Mouse (Mus musculus) forelimb bud, embryonic 11.5 days (tissue): ENCODE results near the gene Nrgn.

Experiments
- DNase-seq: peaks from one replicate; pipeline ENCODE4 v3.0.0-alpha.2; 2012; ENCODE audit warnings: low read depth, low spot score

The Nrgn gene

DNA sequence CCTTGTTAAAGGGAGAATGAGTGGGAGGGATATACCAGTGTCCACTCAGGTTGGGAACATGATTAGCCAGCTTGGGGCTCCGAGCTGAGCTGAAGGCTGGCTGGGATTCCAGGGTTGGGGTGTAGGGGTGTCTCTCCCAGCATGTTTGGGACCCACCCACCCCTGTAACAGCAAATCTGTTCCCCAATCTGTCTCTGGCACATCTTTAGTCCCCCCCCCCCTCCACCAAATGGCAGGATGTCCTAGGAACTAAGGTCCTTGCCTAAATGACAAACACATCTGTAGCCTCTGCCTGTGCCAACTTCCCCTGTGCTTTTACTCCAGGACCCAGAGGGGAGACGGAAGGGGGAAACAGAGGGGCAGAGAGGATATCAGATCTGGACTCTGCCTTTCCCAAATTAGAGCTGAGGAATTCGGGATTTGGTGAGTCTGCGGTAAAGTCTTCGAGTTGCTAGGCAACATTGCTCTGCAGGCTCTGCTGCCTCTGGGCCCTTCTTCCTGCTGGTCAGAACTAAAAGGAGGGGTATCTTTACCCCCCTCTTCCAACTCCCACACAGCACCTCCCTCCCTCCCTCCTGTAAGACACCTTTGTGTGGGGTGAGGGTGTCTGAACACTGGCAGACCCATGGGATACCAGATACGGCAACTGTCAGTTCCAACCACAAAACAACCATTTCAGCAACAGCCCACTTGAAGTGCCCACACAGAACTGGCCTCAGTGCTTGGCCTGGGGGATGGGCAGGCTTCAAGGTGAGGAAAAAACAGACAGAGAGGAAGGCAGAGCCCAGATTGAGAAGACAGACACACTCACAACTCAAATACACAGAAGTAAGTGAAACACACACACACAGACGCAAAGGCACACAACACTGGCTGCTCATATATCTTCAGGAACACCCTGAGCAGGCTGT is 2.4 kb upstream of the Nrgn start, which contains the start of gene Siae:
Gene Siae (plus strand): TSS at position 861 of the 911 bp plus-strand sequence.
- DNase-seq: no peak

DNA sequence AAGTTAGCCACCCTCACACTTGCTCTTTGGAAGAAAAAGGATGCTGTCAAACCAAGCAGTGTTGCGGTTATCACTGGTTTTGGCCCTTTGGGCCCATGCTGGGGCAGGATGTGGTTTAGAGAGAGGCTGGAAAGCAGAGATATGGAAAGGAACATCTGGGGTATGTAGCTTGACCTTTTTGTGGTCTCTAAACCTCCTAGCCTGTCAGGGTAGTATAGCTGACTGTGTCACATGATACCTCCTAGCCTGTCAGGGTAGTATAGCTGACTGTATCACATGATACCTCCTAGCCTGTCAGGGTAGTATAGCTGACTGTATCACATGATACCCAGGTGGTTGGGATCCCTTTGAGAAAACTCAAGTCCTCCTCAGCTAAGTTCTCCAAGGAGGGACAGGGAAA is 1.6 kb upstream of the Nrgn start:
- DNase-seq: no peak

DNA sequence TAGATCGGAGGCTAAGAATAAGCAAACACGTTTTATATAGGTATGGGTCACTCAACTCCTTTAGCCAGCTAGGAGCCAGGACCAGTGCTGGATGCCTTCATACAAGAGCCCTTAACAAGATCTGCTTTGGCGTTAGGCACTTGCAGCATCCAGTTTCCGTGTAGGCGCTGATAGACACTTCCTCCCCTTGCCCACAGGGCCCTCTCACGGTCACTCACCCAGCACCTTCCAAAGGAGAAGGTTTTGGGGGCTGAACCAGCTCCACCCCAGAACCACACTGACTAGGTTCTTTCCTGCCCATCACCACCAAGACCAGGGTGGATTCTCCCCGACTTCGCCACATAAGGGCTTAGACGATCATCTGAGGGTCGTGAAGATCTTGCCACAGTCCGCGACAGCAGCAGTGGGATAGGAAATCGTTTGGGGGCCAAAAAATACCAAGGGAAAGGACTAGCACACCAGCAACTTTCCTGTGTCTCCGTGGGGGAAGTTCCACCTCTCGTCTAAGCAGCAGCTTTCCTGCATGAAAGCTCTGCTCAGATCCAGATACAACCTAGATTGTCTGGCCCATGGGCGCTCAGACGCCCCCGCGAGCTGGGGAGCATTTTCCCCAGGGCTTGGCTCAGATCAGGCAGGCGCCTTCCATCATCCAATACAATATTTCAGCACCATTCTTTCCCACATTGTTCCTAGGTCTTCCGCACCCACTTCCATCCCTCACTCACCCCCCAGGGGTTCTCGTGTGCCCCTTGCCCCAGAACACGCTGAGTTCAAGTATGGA is 763 bp downstream of the Nrgn start:
- DNase-seq: no peak

DNA sequence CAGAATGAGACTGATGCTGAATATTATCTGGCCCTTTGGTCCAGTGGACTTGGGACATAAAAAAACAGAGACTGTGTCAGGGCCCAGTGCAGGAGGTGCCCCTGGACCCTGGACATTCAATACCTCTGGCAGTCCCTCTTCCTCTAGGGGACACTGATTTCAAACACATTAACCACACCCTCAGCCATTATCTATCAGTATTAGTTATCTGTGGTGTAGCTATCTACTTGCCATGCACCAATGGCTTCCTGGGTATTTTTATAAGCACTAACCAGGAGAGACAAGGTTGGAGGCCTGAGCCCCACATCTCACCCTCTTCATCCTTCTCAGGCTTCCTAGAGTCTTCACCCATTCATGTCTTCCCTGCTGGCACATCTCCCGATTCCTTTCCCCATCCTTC is 2.3 kb downstream of the Nrgn start:
- DNase-seq: no peak

DNA sequence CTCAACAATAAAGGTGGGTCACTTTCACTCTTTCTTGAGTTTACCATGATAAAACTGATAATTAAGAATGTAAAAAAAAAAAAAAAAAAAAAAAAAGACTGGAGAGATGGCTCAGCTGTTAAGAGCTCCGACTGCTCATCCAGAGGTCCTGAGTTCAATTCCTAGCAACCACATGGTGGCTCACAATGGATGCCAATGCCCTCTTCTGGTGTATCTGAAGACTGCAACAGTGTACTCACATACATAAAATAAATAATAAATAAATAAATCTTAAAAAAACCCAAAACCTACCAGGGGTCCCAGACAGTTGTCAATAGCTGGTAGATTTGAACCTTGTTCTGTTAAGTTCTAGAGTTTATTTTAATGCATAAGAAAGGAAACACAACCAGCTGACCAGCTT is 5.8 kb downstream of the Nrgn start:
- no peak for DNase-seq

DNA sequence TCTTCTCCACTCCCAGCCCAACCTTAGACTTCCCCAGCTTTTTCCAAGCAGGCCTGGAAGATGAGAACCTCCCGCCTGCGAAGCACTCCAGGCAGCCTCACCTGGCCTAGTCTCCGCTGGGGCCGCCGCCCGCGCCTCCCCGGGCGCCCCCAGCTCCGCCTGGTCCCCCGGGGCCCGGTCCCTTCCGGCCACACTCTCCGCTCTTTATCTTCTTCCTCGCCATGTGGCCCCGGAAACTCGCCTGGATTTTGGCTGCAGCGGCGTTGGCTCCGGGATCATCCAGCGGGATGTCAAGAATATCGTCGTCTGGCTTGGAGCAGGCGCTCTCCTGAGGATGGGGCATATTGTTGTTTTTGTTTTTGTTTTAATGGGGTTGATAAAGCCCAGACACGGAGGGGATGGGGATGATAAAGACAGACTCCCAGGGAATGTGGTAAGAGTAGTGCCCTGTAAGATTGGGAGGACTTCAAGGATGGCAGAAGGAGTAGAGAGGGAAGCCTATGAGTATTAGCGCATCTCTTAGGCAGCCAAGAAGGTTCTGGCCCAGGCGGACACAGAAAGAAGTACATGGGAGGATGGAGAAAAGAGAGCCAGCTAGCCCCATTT is 6.8 kb downstream of the Nrgn start:
- DNase-seq: no peak

DNA sequence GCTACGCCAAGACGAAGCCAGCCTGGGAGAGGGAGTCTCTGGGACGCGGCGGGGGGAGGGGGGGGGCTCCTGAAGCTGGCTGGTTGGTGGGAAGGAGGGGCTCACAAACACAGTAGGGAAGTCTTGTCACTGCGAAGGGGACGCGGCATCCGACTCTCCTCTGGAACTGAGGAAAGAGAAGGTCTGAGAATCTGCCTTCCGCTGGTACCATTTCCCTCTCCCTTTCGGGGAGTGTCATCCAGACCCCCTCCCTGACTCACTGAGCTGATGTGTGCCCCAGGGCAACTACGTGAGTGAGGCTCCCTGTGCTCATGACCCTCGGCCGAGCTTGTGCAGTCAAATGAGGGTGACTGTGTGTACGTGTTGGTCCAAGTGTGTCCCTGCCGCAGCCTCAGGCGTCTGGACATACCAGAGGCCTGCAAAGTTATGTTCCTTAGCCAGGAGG is 7.5 kb downstream of the Nrgn start:
- DNase-seq: no peak

DNA sequence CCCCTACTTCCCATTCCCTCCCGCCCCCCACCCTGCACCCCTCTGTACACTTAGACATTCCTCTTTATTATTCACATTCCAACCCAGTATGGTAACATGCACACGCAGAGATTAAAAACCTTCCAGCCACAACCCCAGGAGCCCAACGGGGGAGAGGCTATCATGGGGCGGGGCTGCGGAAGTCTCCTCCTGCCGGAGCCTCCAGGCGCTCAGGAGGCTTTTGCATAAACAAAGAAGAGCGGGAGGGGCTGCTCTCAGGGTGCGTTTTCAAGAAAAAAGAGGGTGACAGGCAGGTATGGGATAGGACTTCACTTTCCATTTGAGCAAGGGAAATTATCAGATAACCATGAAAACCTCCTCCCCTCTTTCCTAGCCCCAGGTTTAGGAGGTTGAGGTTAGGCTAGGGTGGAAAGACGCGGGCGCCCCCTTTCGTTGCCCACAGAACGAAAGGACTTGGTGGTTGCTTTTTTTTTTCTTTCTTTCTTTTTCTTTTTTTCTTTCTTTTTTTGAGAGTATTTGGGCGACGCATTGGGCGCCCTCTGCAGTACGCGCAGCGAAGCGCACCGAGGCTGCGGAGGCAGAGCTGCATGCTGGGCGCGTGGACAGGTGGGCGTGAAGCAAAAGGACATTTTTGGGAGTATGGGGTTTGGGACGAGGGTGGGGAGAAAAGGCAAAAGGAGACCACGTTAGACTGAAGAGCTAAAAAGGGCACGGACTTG is 8.1 kb downstream of the Nrgn start:
- peak; percentile 68 for DNase-seq

DNA sequence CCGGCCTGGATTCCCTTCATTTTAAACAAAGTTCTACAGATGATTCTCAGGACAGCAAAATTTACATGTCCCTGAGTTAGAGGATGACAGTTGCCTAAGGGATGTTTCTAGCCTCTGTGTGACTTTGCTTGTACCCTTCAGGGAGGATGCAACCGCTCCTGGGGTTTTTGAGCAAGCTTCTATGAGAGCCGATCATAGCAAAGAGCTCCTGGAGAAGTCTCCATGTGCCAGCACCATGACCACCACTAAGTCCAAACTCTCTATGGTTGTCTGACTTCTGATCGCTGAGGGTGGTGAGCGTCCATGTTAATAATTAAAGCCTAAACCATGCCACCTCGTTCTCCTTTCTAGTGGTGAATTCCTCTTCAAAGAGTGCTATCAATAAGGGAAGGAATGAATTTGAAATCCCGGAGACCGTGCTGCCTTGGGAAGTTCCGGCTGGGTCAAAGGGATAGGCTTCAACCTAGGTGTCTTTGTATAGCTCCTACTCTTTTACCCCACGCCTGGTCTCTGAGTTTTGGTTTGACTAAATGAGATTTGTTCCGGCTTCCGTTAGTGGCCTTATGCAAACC is 8.7 kb downstream of the Nrgn start:
- no peak for DNase-seq

DNA sequence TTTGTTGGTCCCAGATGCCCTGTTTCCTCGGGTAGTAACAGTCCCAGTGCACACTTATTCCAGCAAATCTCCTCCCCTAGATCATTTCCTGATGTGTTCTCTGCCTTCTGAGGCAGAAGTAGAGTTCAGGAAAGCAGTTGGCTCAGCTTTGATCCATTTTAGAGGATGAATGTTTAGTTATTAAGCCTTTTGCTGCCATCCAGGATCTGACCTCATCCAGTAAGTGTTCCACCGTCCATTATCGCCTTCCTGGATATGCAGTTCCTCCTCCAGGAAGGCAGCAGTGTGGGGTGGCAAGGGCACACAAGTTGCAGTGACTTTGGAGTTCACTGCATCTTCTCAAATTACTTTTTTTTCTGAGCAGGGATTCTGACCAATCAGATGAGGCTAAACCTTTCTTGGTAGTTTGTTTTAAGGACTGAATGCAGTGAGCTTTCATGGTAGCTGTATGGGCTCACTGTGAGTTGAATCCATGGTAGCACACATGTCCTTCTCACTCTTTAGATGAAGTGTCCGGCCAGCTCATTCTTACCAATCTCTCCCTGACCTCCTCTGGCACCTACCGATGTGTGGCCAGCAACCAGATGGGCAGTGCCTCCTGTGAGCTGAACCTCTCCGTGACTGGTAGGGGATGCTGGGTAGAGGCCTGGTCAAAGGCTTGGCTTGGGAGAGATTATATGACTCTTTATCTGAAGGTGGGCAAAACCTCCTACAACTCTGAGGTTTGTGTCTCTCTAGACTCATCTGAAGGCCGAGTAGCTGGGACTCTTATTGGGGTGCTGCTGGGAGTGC is 10.7 kb downstream of the Nrgn start:
- DNase-seq: no peak

DNA sequence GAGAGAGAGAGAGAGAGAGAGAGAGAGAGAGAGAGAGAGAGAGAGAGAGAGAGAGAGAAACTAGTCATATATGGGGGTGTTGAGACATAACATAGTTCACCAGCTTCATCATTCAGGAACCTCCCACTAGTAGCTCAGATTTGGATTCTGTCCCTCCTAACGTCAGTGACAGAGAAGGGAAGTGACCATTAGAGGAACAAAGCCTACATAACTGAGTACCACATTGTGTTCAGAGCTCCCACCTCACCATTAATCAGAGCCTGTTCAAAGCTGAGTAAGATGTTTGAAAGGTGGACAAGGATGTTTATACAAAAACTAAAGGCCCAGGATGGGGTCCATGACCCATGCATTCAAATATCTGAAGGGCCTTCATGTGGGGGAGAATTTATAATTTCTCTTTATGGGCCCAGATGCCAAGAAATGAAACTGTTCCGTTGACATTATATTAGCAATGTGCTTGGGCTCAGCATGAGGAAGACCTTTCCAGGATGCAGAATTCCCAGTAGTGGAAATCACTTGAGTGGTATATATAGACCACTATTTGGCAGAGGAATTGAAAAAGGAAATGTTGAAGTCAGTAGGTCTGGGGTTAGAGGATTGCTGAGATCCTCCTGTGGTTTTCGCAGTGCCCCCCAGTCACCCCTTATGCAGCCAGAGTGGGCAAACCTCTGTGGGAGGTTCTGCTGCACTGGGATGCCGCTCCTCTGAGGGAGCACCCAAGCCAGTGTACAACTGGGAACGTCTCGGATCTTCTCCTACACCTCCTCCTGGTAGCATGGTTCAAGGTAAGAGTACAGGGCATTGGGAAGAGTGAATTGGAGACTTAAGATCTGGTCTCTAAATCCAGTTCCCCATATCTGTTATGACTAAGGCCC is 11.8 kb downstream of the Nrgn start:
- no peak for DNase-seq

DNA sequence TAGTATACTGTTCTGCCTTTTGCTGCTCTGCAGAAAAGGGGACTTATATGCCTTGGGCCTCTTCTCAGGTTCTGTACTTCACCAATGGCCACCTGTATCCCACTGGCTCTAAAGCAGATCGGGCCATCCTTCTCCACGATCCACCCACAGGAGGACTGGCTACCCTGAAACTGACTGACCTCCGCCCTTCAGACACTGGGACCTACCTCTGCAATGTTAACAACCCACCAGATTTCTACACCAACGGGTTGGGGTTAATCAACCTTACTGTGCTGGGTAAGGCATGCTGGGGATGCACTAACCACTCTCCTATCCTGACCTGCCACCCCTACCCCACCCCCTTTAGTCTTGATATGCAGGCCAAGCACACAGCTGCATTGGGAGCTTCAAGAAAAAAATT is 12.5 kb downstream of the Nrgn start:
- DNase-seq: no peak

DNA sequence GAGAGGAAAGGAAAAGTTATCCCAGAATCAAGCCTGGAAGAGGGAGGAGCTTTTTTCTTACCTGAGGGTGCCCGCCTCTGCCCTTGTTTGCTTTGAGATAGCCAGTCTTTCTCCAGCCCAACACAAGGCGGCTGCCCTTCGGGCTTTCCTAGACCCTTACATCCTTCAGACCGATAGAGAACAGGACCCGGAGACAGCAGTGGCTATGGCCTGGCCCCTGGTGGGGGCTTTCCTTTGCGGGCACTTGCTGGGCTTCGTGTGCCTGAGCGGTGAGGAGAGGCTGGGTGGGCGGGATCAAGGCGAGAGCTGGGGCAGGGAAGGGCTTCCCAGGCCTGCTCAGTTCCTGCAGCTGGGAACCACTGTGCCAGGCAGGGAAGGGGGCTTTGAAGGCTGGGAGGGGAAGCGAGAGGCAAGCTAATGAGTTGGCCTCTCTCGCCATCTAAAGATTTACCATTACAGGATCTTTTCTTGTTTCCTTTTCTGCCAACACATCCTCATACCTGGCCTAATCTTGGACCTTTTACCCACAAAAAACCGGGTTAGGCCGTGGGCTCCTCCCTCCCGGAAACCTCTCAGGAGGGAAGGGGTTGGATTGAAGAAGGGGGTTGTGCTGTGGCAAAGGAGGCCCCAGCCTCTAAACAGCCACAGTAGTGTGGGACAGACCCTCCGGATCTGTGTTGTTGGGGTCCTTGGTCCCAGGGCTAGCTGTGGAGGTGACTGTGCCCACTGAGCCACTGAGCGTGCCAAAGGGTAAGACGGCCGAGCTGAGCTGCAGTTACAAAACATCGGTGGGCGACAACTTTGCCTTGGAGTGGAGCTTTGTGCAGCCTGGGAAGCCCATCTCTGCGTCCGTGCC is 13.3 kb downstream of the Nrgn start, which contains the start of gene Vsig2:
Gene Vsig2 (plus strand): TSS at position 86 of the 856 bp plus-strand sequence.
- DNase-seq: no peak

DNA sequence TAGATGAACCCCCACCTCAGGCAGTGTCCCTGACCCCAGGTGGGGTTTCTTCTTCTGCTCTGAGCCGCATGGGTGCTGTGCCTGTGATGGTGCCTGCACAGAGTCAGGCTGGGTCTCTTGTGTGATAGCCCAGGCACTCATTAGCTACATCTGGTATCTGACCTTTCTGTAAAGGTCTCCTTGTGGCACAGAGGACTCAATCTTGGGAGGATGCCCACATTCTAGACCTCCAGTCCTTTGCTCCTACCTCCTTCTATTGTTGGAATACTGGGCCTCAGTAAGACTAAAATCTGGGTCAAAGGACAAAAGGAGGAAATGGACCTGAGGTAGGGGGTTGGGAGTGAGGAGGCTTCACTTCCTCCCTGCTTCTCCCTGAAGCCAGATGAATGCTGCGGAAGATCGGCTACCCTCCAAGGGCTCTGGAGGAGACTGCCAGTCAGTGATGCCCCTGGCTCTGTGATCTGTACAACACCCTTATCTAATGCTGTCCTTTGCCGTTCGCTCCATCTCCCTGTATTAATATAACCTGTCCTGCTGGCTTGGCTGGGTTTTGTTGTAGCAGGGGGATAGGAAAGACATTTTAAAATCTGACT is 14.9 kb downstream of the Nrgn start:
- DNase-seq: no peak

DNA sequence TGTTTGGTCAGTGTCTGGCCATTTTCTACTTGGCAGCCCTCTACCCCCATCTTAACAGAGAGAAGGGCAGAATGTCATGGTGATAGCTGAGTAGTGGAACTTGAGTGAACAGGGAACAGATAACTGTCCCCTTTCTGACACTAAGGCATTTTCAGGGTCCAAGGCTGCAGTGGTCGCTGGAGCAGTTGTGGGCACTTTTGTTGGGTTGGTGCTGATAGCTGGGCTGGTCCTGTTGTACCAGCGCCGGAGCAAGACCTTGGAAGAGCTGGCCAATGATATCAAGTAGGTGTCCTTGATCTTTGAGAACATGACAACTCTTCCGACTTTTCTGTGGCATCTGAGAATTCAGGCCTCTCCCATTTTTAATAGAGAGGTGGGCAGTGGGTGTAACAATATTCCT is 15.9 kb downstream of the Nrgn start:
- DNase-seq: no peak

DNA sequence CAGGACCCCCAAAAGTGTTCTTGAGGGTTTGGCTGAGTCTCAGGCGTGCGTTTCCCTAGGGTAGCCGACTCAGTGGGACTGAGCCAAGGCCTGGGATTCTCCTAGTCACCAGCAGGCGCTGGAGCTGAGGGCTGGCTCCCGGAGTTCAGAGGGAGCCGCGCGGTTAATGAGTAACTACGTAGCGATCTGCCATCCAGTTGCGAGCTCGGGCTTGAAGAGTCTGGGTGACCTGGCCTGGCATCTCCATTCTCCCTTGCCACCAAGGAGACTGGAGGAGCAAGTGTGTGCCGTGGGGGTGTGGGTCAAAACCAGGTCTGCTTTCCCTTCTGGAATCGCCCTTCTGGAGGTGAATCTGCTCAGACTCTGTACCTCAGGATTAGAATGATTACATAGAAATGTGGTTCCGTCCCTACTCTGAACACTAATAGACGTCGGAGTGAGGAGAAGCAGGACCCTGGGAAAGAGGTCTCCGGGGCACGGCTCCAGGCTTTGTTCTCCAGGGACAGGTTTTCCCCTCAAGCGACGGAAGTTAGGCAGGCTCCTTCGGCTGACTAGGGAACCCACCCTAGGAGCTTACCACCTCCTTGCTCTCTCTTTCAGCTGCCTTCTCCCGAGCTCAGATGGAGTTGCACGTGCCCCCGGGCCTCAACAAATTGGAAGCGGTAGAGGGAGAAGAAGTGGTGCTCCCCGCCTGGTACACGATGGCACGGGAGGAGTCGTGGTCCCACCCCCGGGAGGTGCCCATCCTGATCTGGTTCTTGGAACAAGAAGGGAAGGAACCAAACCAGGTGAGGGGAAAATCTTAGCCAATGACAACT is 21.6 kb downstream of the Nrgn start:
- peak; percentile 64 for DNase-seq
